Mouse (Mus musculus) hindbrain, embryonic 11.5 days (tissue): ENCODE results near the gene Hyal2. TPM values are rescaled to one million over a fixed set of nuclear protein-coding genes. Genes with fewer than 3 reads are reported as not detected.
A peak's percentile ranks its signal among the peaks of the same experiment; 100 is the strongest.

Experiments used
- ATAC-seq: fragments of 200-750 bp; cut with Nextera tagmentation; 2 replicates; pipeline ENCODE4 v1.8.0; 2017; ENCODE audit warnings: mild to moderate bottlenecking, moderate TSS enrichment, moderate library complexity; ENCODE audit not compliant: low FRiP score
- DNase-seq: peaks from one replicate; pipeline ENCODE4 v3.0.0-alpha.2; 2015; ENCODE audit warnings: low spot score
- H3K27ac ChIP-seq: fragments of 300-500 bp; sonication (generic); 2 replicates; pipeline ENCODE4 v1.5.1; 2014; ENCODE audit warnings: mild to moderate bottlenecking, low read depth, low read length
- H3K27me3 ChIP-seq: fragments of 300-500 bp; sonication (generic); 2 replicates; pipeline ENCODE4 v1.6.1; 2014; ENCODE audit warnings: mild to moderate bottlenecking, low read length, moderate library complexity, mixed read lengths; ENCODE audit not compliant: control insufficient read depth, insufficient read depth
- H3K36me3 ChIP-seq: fragments of 300-500 bp; sonication (generic); 2 replicates; pipeline ENCODE4 v1.6.1; 2014; ENCODE audit warnings: mild to moderate bottlenecking, low read length, moderate library complexity, mixed read lengths; ENCODE audit not compliant: control insufficient read depth, insufficient read depth
- H3K4me1 ChIP-seq: fragments of 300-500 bp; sonication (generic); replicated peaks from 2 replicates; pipeline ENCODE4 v1.6.1; 2014; ENCODE audit warnings: low read length, mixed read lengths; ENCODE audit not compliant: control insufficient read depth, insufficient read depth
- H3K4me2 ChIP-seq: fragments of 300-500 bp; sonication (generic); replicated peaks from 2 replicates; pipeline ENCODE4 v1.6.1; 2014; ENCODE audit warnings: mild to moderate bottlenecking, low read depth, low read length
- H3K4me3 ChIP-seq: fragments of 300-500 bp; sonication (generic); 2 replicates; pipeline ENCODE4 v1.5.1; 2014; ENCODE audit warnings: low read depth, low read length
- H3K9ac ChIP-seq: fragments of 300-500 bp; sonication (generic); 2 replicates; pipeline ENCODE4 v1.6.1; 2014; ENCODE audit warnings: low read depth, low read length
- H3K9me3 ChIP-seq: fragments of 300-500 bp; sonication (generic); 2 replicates; pipeline ENCODE4 v1.6.1; 2016; ENCODE audit warnings: low read length; ENCODE audit not compliant: control insufficient read depth
- WGBS: fragments of 180-500 bp; shearing (Covaris S2); extraction: QIAGEN DNeasy Blood & Tissue Kit; methylation state at CpG from one replicate; pipeline ENCODE4 v1.1.7; 2014; 5-methylcytosine and 5-hydroxymethylcytosine counted together
- polyA plus RNA-seq: library from polyadenylated mRNA; unstranded; fragments of >200 nt; fragmentation: Nextera tagmentation; extraction: Ambion mirVana; gene quantifications from 2 replicates; pipeline ENCODE4 v1.2.1, GENCODE M21; 2014

Gene Hyal2
- 116 and 123 TPM in 2 replicates for polyA plus RNA-seq

GRCm38 (mm10) chr9:107567702-107568319, at the start of gene Hyal2:
Hyal2 (plus strand) TSS chr9:107567945.
- WGBS: 7% methylated on average over 18 of the region's 18 CpGs
- peak within 1 kb of the TSS; percentile 58 for H3K4me2 ChIP-seq
- H3K36me3 ChIP-seq: peaks cover 18% of the 10 kb centered on the region
- ATAC-seq: no peak
- peak within 1 kb of the TSS; percentile 91 for H3K9ac ChIP-seq
- H3K4me1 ChIP-seq: peaks cover 21% of the 10 kb centered on the region
- DNase-seq: no peak
- H3K27me3 ChIP-seq: no peaks in the 10 kb centered on the region
- peak within 1 kb of the TSS; percentile 91 for H3K4me3 ChIP-seq
- H3K27ac ChIP-seq: peak within 1 kb of the TSS; percentile 75
- no peaks in the 10 kb centered on the region for H3K9me3 ChIP-seq

- no peak overlapping the region for H3K4me3 ChIP-seq
- no peak overlapping the region for H3K9ac ChIP-seq
- DNase-seq (no peak), ATAC-seq (no peak)
- 0 out of 2 replicates have a peak, but pooled peaks cover 3% of the 10 kb centered on the region for H3K27me3 ChIP-seq
- no peak overlapping the region for H3K27ac ChIP-seq
- H3K4me2 ChIP-seq: no peak overlapping the region
- peaks cover 8% of the 10 kb centered on the region for H3K4me1 ChIP-seq
- H3K36me3 ChIP-seq: no peaks in the 10 kb centered on the region
- WGBS: 57% methylated on average over 6 of the region's 6 CpGs
- H3K9me3 ChIP-seq: no peaks in the 10 kb centered on the region
Measured at GRCm38 (mm10) chr9:107520331-107520730, 47.4 kb upstream of the Hyal2 start.

GRCm38 (mm10) chr9:107521190-107521589, 46.6 kb upstream of the Hyal2 start:
- Histone ChIP-seq H3K9me3 (no peaks in the 10 kb centered on the region), H3K9ac (no peak overlapping the region), H3K36me3 (no peaks in the 10 kb centered on the region), H3K27me3 (peaks cover 7% of the 10 kb centered on the region; the same call in 1 of the 2 replicates), H3K4me1 (peaks cover 8% of the 10 kb centered on the region), H3K4me2 (no peak overlapping the region), H3K4me3 (no peak overlapping the region), H3K27ac (no peak overlapping the region)
- DNase-seq (no peak), ATAC-seq (no peak)
- 65% methylated on average over 5 of the region's 5 CpGs for WGBS

- Histone ChIP-seq H3K4me2 (peak overlapping the region; percentile 7; the same call in 1 of the 2 replicates), H3K36me3 (no peaks in the 10 kb centered on the region), H3K27ac (no peak overlapping the region), H3K27me3 (peaks cover 12% of the 10 kb centered on the region), H3K9ac (peak overlapping the region; percentile 12; the same call in 1 of the 2 replicates), H3K9me3 (no peaks in the 10 kb centered on the region), H3K4me1 (peaks cover 8% of the 10 kb centered on the region), H3K4me3 (no peak overlapping the region)
- 25% methylated on average over 25 of the region's 25 CpGs for WGBS
- DNase-seq (no peak), ATAC-seq (peak; percentile 52; the same call in 1 of the 2 replicates)
Measured at GRCm38 (mm10) chr9:107521711-107522399, 45.9 kb upstream of the Hyal2 start.

- H3K36me3 ChIP-seq: no peaks in the 10 kb centered on the region
- 38% methylated on average over 2 of the region's 2 CpGs for WGBS
- peaks cover 14% of the 10 kb centered on the region for H3K27me3 ChIP-seq
- H3K9me3 ChIP-seq: no peaks in the 10 kb centered on the region
- ATAC-seq (peak; percentile 28; the same call in 1 of the 2 replicates), DNase-seq (no peak)
- peak overlapping the region; percentile 7 for H3K4me2 ChIP-seq
- peak overlapping the region; percentile 12; the same call in 1 of the 2 replicates for H3K9ac ChIP-seq
- peaks cover 8% of the 10 kb centered on the region for H3K4me1 ChIP-seq
- no peak overlapping the region for H3K4me3 ChIP-seq
- H3K27ac ChIP-seq: no peak overlapping the region
Measured at GRCm38 (mm10) chr9:107522400-107522711, 45.4 kb upstream of the Hyal2 start.

- ATAC-seq (peak; percentile 73), DNase-seq (peak; percentile 78)
- peak overlapping the region; percentile 34 for H3K4me2 ChIP-seq
- H3K4me1 ChIP-seq: peaks cover 5% of the 10 kb centered on the region
- H3K4me3 ChIP-seq: peak overlapping the region; percentile 23
- no peaks in the 10 kb centered on the region for H3K9me3 ChIP-seq
- WGBS: 5% methylated on average over 44 of the region's 44 CpGs
- no peak overlapping the region for H3K9ac ChIP-seq
- no peak overlapping the region for H3K27ac ChIP-seq
- peaks cover 19% of the 10 kb centered on the region for H3K27me3 ChIP-seq
- no peaks in the 10 kb centered on the region for H3K36me3 ChIP-seq
Measured at GRCm38 (mm10) chr9:107526198-107527026, 41.3 kb upstream of the Hyal2 start.

- 0 out of 2 replicates have a peak within 1 kb of the TSS, but pooled peaks have one; percentile 31 for H3K27ac ChIP-seq
- H3K27me3 ChIP-seq: no peaks in the 10 kb centered on the region
Measured at GRCm38 (mm10) chr9:107533791-107534407, 33.8 kb upstream of the Hyal2 start, which contains the start of gene Tmem115. Tmem115 (plus strand) TSS chr9:107533945.

More at GRCm38 (mm10) chr9:107533791-107534407, 33.8 kb upstream of the Hyal2 start, which contains the start of gene Tmem115:
- peak within 1 kb of the TSS; percentile 100 for H3K4me2 ChIP-seq
- ATAC-seq (peak; percentile 98), DNase-seq (peak; percentile 94)
- peak within 1 kb of the TSS; percentile 85 for H3K9ac ChIP-seq
- H3K9me3 ChIP-seq: no peaks in the 10 kb centered on the region
- peak within 1 kb of the TSS; percentile 66 for H3K4me3 ChIP-seq
- H3K36me3 ChIP-seq: peaks cover 6% of the 10 kb centered on the region; the same call in 1 of the 2 replicates
- WGBS: under 1% methylated on average over 46 of the region's 48 CpGs
- peaks cover 12% of the 10 kb centered on the region for H3K4me1 ChIP-seq
